16 mouse cellular contexts compared by ENCODE assay signal in the genomic region with DNA sequence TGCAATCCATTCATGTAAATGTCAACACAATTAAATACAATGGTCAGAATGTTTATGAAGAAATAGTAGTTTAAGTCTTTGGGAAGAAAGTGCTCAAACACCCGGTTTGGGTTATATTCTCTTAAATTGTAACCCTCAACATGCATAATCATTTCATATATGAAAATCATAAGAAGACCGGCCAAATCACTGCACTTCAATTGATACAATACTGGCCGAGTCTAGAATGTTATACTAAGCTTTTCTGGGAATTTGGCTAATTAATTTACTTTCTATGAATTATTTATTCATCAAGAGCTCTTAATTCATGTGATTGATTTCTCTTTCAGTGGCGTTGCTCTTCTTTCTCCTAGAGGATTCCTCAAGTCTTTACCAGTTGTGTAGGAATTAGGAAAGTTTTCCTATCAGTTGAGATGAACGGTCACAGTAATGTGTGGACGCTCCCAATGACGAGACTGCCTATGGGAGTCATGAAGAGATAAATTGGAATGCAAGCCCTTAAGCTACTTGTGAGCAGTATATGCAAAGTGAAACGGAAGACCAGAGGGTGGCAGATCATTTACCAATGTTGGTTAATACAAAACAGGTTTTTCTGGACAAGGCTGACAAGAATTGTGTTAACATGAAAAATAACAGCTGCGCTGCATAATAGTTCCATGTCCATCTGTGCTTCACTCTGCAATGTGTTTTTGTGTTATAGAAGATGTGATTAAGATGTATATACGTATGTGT.
DNase-seq lines count a peak whose midpoint lies in the region; ATAC-seq and TF ChIP-seq lines count a peak whose summit lies in the region.
"Had no signal": no experiment of that assay in that cellular context is flagged by ENCODE, and none has a peak within 500 bp of the region (broad histone marks: within the 10 kb centered on the region; RNA-seq: fewer than 3 reads in every experiment).

No protein-coding gene starts in this region.

- peak overlapping the region; percentile 52; the same call in 1 of the 2 replicates for H3K27ac ChIP-seq in forebrain, embryonic 14.5 days (ENCODE audit: low read depth, low read length)
- no peak overlapping the region for H3K27ac ChIP-seq in hindbrain, embryonic 16.5 days (ENCODE audit: low read depth, low read length)
- 0 out of 2 replicates have a peak overlapping the region, but pooled peaks have one; percentile 18 for H3K27ac ChIP-seq in midbrain, postnatal 0 days (ENCODE audit: low read depth, low read length)
- H3K27ac ChIP-seq: embryonic facial prominence, embryonic 15.5 days; heart, adult 2 months; lung, embryonic 15.5 days had no signal

- no peak overlapping the region for H3K4me3 ChIP-seq in forebrain, embryonic 14.5 days (ENCODE audit: low read depth, low read length)
- H3K4me3 ChIP-seq in hindbrain, embryonic 16.5 days (ENCODE audit: low read length): no peak overlapping the region
- H3K4me3 ChIP-seq in midbrain, postnatal 0 days (ENCODE audit: low read depth, low read length): no peak overlapping the region
- H3K4me3 ChIP-seq: embryonic facial prominence, embryonic 15.5 days; heart, adult 2 months; lung, embryonic 15.5 days had no signal

- DNase-seq in kidney, adult 9 months: peak; percentile 10
- no peak for DNase-seq in kidney, adult 18-20 months
- peak; percentile 66 for DNase-seq in forebrain, embryonic 14.5 days (ENCODE audit: low spot score)
- DNase-seq in midbrain, postnatal 0 days (ENCODE audit: low spot score): peak; percentile 6
- no peak for DNase-seq in gastrocnemius, postnatal 25 days
- DNase-seq in urinary bladder, postnatal 14 days (ENCODE audit: low spot score): no peak
- DNase-seq in adipocyte (ENCODE audit: low spot score): no peak
- DNase-seq: adrenal gland, postnatal 10 days; cerebellum, adult 2 months; heart, adult 2 months; kidney, adult 8-10 months; thymus, postnatal 14 days had no signal

- no peak for TF ChIP-seq CTCF in midbrain, postnatal 0 days (IDR thresholded peaks at IDR 0.05)

- no peaks in the 10 kb centered on the region for H3K9me3 ChIP-seq in forebrain, embryonic 14.5 days (replicated peaks; ENCODE audit: control insufficient read depth, low read length)
- no peaks in the 10 kb centered on the region for H3K9me3 ChIP-seq in hindbrain, embryonic 16.5 days (ENCODE audit: control insufficient read depth, low read length)
- no peaks in the 10 kb centered on the region for H3K9me3 ChIP-seq in midbrain, postnatal 0 days (ENCODE audit: low read length)
- H3K9me3 ChIP-seq: embryonic facial prominence, embryonic 15.5 days; lung, embryonic 15.5 days had no signal

- peak; percentile 62 for ATAC-seq in forebrain, embryonic 14.5 days
- peak; percentile 56; the same call in 1 of the 2 replicates for ATAC-seq in hindbrain, embryonic 16.5 days
- peak; percentile 55; the same call in 1 of the 2 replicates for ATAC-seq in midbrain, postnatal 0 days (ENCODE audit: low FRiP score)

- H3K4me2 ChIP-seq in forebrain, embryonic 14.5 days (ENCODE audit: low read length): peak overlapping the region; percentile 42
- peak overlapping the region; percentile 45 for H3K4me2 ChIP-seq in hindbrain, embryonic 16.5 days (ENCODE audit: low read length)
- no peak overlapping the region for H3K4me2 ChIP-seq in midbrain, postnatal 0 days (ENCODE audit: low read depth, low read length, poor library complexity, severe bottlenecking)
- H3K4me2 ChIP-seq: embryonic facial prominence, embryonic 15.5 days; liver, embryonic 11.5 days; lung, embryonic 15.5 days had no signal

- H3K36me3 ChIP-seq in forebrain, embryonic 14.5 days (ENCODE audit: control insufficient read depth, insufficient read depth, low read length): no peaks in the 10 kb centered on the region
- H3K36me3 ChIP-seq in hindbrain, embryonic 16.5 days (ENCODE audit: control insufficient read depth, insufficient read depth, low read length): no peaks in the 10 kb centered on the region
- no peaks in the 10 kb centered on the region for H3K36me3 ChIP-seq in midbrain, postnatal 0 days (ENCODE audit: insufficient read depth, low read length)
- H3K36me3 ChIP-seq: embryonic facial prominence, embryonic 15.5 days; lung, embryonic 15.5 days had no signal

- peaks cover 10% of the 10 kb centered on the region for H3K4me1 ChIP-seq in forebrain, embryonic 14.5 days (ENCODE audit: control insufficient read depth, insufficient read depth, low read length)
- H3K4me1 ChIP-seq in hindbrain, embryonic 16.5 days (ENCODE audit: control insufficient read depth, insufficient read depth, low read depth, low read length): peaks cover 5% of the 10 kb centered on the region; the same call in 1 of the 2 replicates
- H3K4me1 ChIP-seq in midbrain, postnatal 0 days (ENCODE audit: insufficient read depth, low read length): no peaks in the 10 kb centered on the region
- H3K4me1 ChIP-seq: embryonic facial prominence, embryonic 15.5 days; lung, embryonic 15.5 days had no signal

- 41% methylated on average over 10 of the region's 10 CpGs for WGBS in forebrain, embryonic 14.5 days
- 50% methylated on average over 10 of the region's 10 CpGs for WGBS in hindbrain, embryonic 16.5 days
- WGBS in midbrain, postnatal 0 days: 60% methylated on average over 10 of the region's 10 CpGs

- no peak overlapping the region for H3K9ac ChIP-seq in forebrain, embryonic 14.5 days (ENCODE audit: low read length)
- no peak overlapping the region for H3K9ac ChIP-seq in hindbrain, embryonic 16.5 days (ENCODE audit: low read depth, low read length)
- H3K9ac ChIP-seq in midbrain, postnatal 0 days (replicated peaks; ENCODE audit: low read length, poor library complexity, severe bottlenecking): no peak overlapping the region
- H3K9ac ChIP-seq: embryonic facial prominence, embryonic 15.5 days; lung, embryonic 15.5 days had no signal

- H3K27me3 ChIP-seq in forebrain, embryonic 14.5 days (replicated peaks; ENCODE audit: control insufficient read depth, insufficient read depth, low read length): no peaks in the 10 kb centered on the region
- H3K27me3 ChIP-seq in hindbrain, embryonic 16.5 days (replicated peaks; ENCODE audit: control insufficient read depth, insufficient read depth, low read length): no peaks in the 10 kb centered on the region
- H3K27me3 ChIP-seq in midbrain, postnatal 0 days (ENCODE audit: insufficient read depth, low read length): no peaks in the 10 kb centered on the region
- H3K27me3 ChIP-seq: embryonic facial prominence, embryonic 15.5 days; lung, embryonic 15.5 days had no signal

Comparison
In these comparisons a context has a peak if more than half of its experiments do, and no peak if none do; other contexts are left out.
1. DNase-seq: peak in kidney, adult 9 months (single experiment), forebrain, embryonic 14.5 days (single experiment) and midbrain, postnatal 0 days (single experiment); none in kidney, adult 18-20 months (single experiment), gastrocnemius, postnatal 25 days (single experiment), urinary bladder, postnatal 14 days (single experiment) and adipocyte (single experiment).
2. Peak in every context shown above with its lines, with median percentiles within 50 percentile points of each other: ATAC-seq.